Mouse (Mus musculus) stomach, embryonic 16.5 days (tissue): Measurements from ENCODE around the gene Rpa1. TPM values are rescaled to one million over a fixed set of nuclear protein-coding genes. Genes with fewer than 3 reads are reported as not detected.
"Not testable (repeated sequence)": the region's sequence is repeated elsewhere in the genome, so short reads cannot be mapped to it uniquely, and the experiment has no call there.

Experiments used
- ATAC-seq: fragments of 200-750 bp; cut with Nextera tagmentation; 2 replicates; pipeline ENCODE4 v1.8.0; 2017; ENCODE audit warnings: moderate number of reproducible peaks, moderate TSS enrichment; ENCODE audit not compliant: insufficient read depth, low FRiP score
- H3K27ac ChIP-seq: fragments of 300-500 bp; sonication (generic); 2 replicates; pipeline ENCODE4 v1.5.1; 2014; ENCODE audit warnings: low read length
- H3K27me3 ChIP-seq: fragments of 300-500 bp; sonication (generic); 2 replicates; pipeline ENCODE4 v1.6.1; 2014; ENCODE audit warnings: low read length, control low read depth, mixed read lengths; ENCODE audit not compliant: control insufficient read depth, insufficient read depth
- H3K36me3 ChIP-seq: fragments of 300-500 bp; sonication (generic); 2 replicates; pipeline ENCODE4 v1.6.1; 2014; ENCODE audit warnings: low read length; ENCODE audit not compliant: control insufficient read depth, insufficient read depth
- H3K4me1 ChIP-seq: fragments of 300-500 bp; sonication (generic); 2 replicates; pipeline ENCODE4 v1.6.1; 2014; ENCODE audit warnings: low read length, control low read depth, mixed read lengths; ENCODE audit not compliant: control insufficient read depth, insufficient read depth
- H3K4me2 ChIP-seq: fragments of 300-500 bp; sonication (generic); 2 replicates; pipeline ENCODE4 v1.6.1; 2014; ENCODE audit warnings: low read depth, low read length, mixed read lengths
- H3K4me3 ChIP-seq: fragments of 300-500 bp; sonication (generic); replicated peaks from 2 replicates; pipeline ENCODE4 v1.5.1; 2014; ENCODE audit warnings: mild to moderate bottlenecking, low read length
- H3K9ac ChIP-seq: fragments of 300-500 bp; sonication (generic); 2 replicates; pipeline ENCODE4 v1.6.1; 2014; ENCODE audit warnings: low read length
- H3K9me3 ChIP-seq: fragments of 300-500 bp; sonication (generic); replicated peaks from 2 replicates; pipeline ENCODE4 v1.6.1; 2016; ENCODE audit warnings: low read length, control low read depth; ENCODE audit not compliant: control insufficient read depth
- WGBS: fragments of 180-500 bp; shearing (Covaris S2); extraction: QIAGEN DNeasy Blood & Tissue Kit; methylation state at CpG from one replicate; pipeline ENCODE4 v1.1.7; 2014; 5-methylcytosine and 5-hydroxymethylcytosine counted together
- polyA plus RNA-seq: library from polyadenylated mRNA; unstranded; fragments of >200 nt; fragmentation: Nextera tagmentation; extraction: Ambion mirVana; gene quantifications from 2 replicates; pipeline ENCODE4 v1.2.1, GENCODE M21; 2015

Rpa1 gene
- 111 and 112 TPM in 2 replicates for polyA plus RNA-seq

- peak within 1 kb of the TSS; percentile 74 for H3K4me3 ChIP-seq
- no peaks in the 10 kb centered on the region for H3K9me3 ChIP-seq
- ATAC-seq, result peak; percentile 100
- no peaks in the 10 kb centered on the region for H3K36me3 ChIP-seq
- WGBS, result under 1% methylated on average over 56 of the region's 56 CpGs
- H3K27me3 ChIP-seq, result no peaks in the 10 kb centered on the region
- peaks cover 32% of the 10 kb centered on the region for H3K4me1 ChIP-seq
- H3K9ac ChIP-seq, result peak within 1 kb of the TSS; percentile 83
- H3K4me2 ChIP-seq, result peak within 1 kb of the TSS; percentile 83
- peak within 1 kb of the TSS; percentile 70 for H3K27ac ChIP-seq
These were observed at the start of gene Rpa1, which contains the start of gene Smyd4 for GRCm38 (mm10) chr11:75348199-75348889. Rpa1 (minus strand) TSS chr11:75348324. Smyd4 (plus strand) TSS chr11:75348433.

- Histone ChIP-seq H3K27ac (no peak overlapping the region), H3K4me3 (no peak overlapping the region)
- WGBS, result 71% methylated on average over 7 of the region's 7 CpGs
These were observed 49.3 kb upstream of the Rpa1 start for GRCm38 (mm10) chr11:75397452-75397851.

GRCm38 (mm10) chr11:75395611-75396010 lies 47.5 kb upstream of the Rpa1 start:
- Histone ChIP-seq H3K36me3 (no peaks in the 10 kb centered on the region), H3K27me3 (no peaks in the 10 kb centered on the region), H3K9ac (no peak overlapping the region), H3K4me2 (no peak overlapping the region), H3K9me3 (no peaks in the 10 kb centered on the region), H3K4me1 (no peaks in the 10 kb centered on the region), H3K27ac (no peak overlapping the region), H3K4me3 (no peak overlapping the region)
- WGBS, result 77% methylated on average over 1 of the region's 1 CpGs
- ATAC-seq, result no peak

More at GRCm38 (mm10) chr11:75397452-75397851, 49.3 kb upstream of the Rpa1 start:
- ATAC-seq, result no peak
- Histone ChIP-seq H3K9ac (no peak overlapping the region), H3K4me1 (peaks cover 2% of the 10 kb centered on the region; the same call in 1 of the 2 replicates), H3K36me3 (no peaks in the 10 kb centered on the region), H3K27me3 (no peaks in the 10 kb centered on the region), H3K4me2 (no peak overlapping the region), H3K9me3 (no peaks in the 10 kb centered on the region)

GRCm38 (mm10) chr11:75383529-75383928 lies 35.4 kb upstream of the Rpa1 start:
- not testable (repeated sequence) for H3K36me3 ChIP-seq, H3K27ac ChIP-seq, H3K9ac ChIP-seq, H3K9me3 ChIP-seq, H3K27me3 ChIP-seq, H3K4me3 ChIP-seq, ATAC-seq, H3K4me2 ChIP-seq, H3K4me1 ChIP-seq
- WGBS, result 47% methylated on average over 3 of the region's 3 CpGs

- H3K27ac ChIP-seq, H3K9ac ChIP-seq, H3K36me3 ChIP-seq, H3K4me2 ChIP-seq, H3K9me3 ChIP-seq, H3K27me3 ChIP-seq, H3K4me1 ChIP-seq, ATAC-seq, H3K4me3 ChIP-seq: not testable (repeated sequence)
- WGBS, result 93% methylated on average over 2 of the region's 2 CpGs
These were observed 30.7 kb upstream of the Rpa1 start for GRCm38 (mm10) chr11:75378786-75379185.

GRCm38 (mm10) chr11:75377125-75377524 lies 29.0 kb upstream of the Rpa1 start:
- 78% methylated on average over 1 of the region's 1 CpGs for WGBS
- ATAC-seq, result no peak
- no peaks in the 10 kb centered on the region for H3K36me3 ChIP-seq

GRCm38 (mm10) chr11:75355475-75355874 lies 7.4 kb upstream of the Rpa1 start:
- WGBS, result 91% methylated on average over 1 of the region's 1 CpGs
- Histone ChIP-seq H3K4me2 (no peak overlapping the region), H3K36me3 (no peaks in the 10 kb centered on the region), H3K27ac (no peak overlapping the region), H3K4me1 (0 out of 2 replicates have a peak, but pooled peaks cover 6% of the 10 kb centered on the region), H3K9ac (no peak overlapping the region), H3K4me3 (no peak overlapping the region), H3K9me3 (no peaks in the 10 kb centered on the region), H3K27me3 (no peaks in the 10 kb centered on the region)
- ATAC-seq, result no peak

More at GRCm38 (mm10) chr11:75377125-75377524, 29.0 kb upstream of the Rpa1 start:
- Histone ChIP-seq H3K4me1 (no peaks in the 10 kb centered on the region), H3K27me3 (no peaks in the 10 kb centered on the region), H3K9ac (no peak overlapping the region), H3K4me2 (no peak overlapping the region), H3K4me3 (no peak overlapping the region), H3K27ac (no peak overlapping the region), H3K9me3 (no peaks in the 10 kb centered on the region)

GRCm38 (mm10) chr11:75351225-75351624 lies 3.1 kb upstream of the Rpa1 start:
- ATAC-seq, result no peak
- no peaks in the 10 kb centered on the region for H3K36me3 ChIP-seq
- no peak overlapping the region for H3K4me3 ChIP-seq
- H3K9me3 ChIP-seq, result no peaks in the 10 kb centered on the region
- peaks cover 19% of the 10 kb centered on the region for H3K4me1 ChIP-seq
- no peak overlapping the region for H3K4me2 ChIP-seq
- no peak overlapping the region for H3K9ac ChIP-seq
- no peak overlapping the region for H3K27ac ChIP-seq
- no peaks in the 10 kb centered on the region for H3K27me3 ChIP-seq

- WGBS, result 42% methylated on average over 10 of the region's 10 CpGs
- H3K27ac ChIP-seq, result peak overlapping the region; percentile 70
These were observed 752 bp upstream of the Rpa1 start for GRCm38 (mm10) chr11:75348890-75349261.

More at GRCm38 (mm10) chr11:75348890-75349261, 752 bp upstream of the Rpa1 start:
- no peaks in the 10 kb centered on the region for H3K9me3 ChIP-seq
- no peak for ATAC-seq
- H3K4me3 ChIP-seq, result peak overlapping the region; percentile 74
- H3K27me3 ChIP-seq, result no peaks in the 10 kb centered on the region
- no peaks in the 10 kb centered on the region for H3K36me3 ChIP-seq
- peak overlapping the region; percentile 72 for H3K9ac ChIP-seq
- peak overlapping the region; percentile 83 for H3K4me2 ChIP-seq
- H3K4me1 ChIP-seq, result peaks cover 28% of the 10 kb centered on the region
